Mouse (Mus musculus) testis, adult 2 months (tissue): ENCODE measurements at regions not wholly inside any gene's neighbourhood (a gene's known extent, or its start where the extent isn't known, plus 50 kb on each side); places are given as distances from the start of the nearest gene placed in this dataset.

Experiments used
- CTCF ChIP-seq: fragments of 200-500 bp; IDR thresholded peaks from 2 replicates; pipeline ENCODE4 v1.5.1; 2012; ENCODE audit warnings: low read depth, mild to moderate bottlenecking, inconsistent platforms, low read length, moderate library complexity; ENCODE audit not compliant: control insufficient read depth, insufficient read depth, insufficient replicate concordance
- POLR2A ChIP-seq: fragments of 200-500 bp; IDR thresholded peaks from 2 replicates; pipeline ENCODE4 v1.6.1; 2012; ENCODE audit warnings: low read depth, mild to moderate bottlenecking, inconsistent platforms, low read length, moderate library complexity; ENCODE audit not compliant: control insufficient read depth

- TF ChIP-seq CTCF (no peak), POLR2A (no peak)
These were observed 61.9 kb upstream of the Adamts3 start for GRCm38 (mm10) chr5:89944855-89945659.
